Mouse (Mus musculus) layer of hippocampus, postnatal 14 days (tissue): ENCODE results near the gene Prr15. TPM values are rescaled to one million over a fixed set of nuclear protein-coding genes. Genes with fewer than 3 reads are reported as not detected.

ENCODE experiments used
- DNase-seq, 2 experiments: peaks; one replicate each; pipeline ENCODE4 v3.0.0; 2021 to 2022; ENCODE audit warnings: low spot score in 2 of 2, mixed read lengths in 1 of 2
- total RNA-seq, 2 experiments: library from RNA; stranded (reverse); gene quantifications; 2 replicates each; pipeline ENCODE4 v1.2.3; 2021

Gene Prr15
- total RNA-seq, 2 experiments from 2014 or later = 0.62 to 0.99 TPM

DNA sequence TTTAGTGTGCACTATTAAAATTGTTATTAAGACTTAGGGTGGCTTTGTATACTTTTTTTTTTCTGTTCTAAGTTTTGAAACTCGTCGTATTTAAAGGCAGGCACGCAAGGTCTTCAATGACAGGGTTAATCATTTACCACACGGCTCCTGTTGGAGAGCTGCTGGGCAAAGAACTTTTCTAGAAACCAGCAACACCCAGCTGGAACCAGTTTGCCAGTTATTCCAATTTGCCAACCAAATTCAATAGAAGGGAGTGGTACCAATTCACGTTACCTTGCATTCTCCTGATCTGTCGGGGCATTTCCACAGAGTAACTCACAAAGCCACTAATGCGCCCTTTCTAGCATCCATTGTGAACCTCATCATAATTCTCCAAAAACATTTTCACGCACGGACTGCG lies 4.5 kb downstream of the Prr15 start:
- no peak for DNase-seq

DNA sequence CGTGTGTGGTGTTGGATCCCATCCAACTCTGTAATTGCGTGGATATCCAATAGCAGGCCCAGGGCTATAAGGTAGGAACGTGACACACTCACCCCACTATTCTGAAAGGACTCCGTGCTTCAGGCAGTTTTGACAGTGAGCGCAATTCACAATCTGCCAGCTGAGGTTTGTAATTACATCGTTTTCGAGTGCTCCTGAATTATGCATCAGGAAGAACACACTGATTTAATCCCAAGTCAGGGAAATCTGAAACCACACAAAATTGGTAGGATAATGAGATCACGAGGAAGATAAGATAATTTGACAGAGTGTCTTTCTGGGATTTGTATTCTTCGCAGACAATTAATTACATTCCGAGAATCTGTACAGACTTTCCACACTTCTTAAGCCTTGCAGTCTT lies 6.1 kb downstream of the Prr15 start:
- peak in 1 of 2 experiments; percentile 35 for DNase-seq

DNA sequence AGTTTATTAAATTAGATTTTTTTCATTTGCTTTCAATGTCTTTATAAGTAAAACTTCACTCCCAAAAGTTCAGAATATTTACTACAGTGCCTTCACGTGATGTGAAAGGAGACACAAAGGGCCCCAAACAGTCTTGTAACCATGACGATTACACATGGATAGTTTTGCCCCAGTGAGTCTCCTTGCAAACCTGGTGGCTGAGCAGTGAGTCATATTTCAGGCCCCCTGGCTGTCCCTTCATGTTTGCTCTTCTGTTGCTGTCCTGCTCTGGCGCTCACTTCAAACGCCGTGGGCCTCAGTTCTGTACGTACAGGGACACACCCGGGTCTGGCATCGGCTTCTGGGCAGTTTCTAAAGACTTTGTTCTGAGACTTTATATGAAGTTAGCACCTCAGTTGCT lies 6.6 kb downstream of the Prr15 start:
- no peak for DNase-seq

DNA sequence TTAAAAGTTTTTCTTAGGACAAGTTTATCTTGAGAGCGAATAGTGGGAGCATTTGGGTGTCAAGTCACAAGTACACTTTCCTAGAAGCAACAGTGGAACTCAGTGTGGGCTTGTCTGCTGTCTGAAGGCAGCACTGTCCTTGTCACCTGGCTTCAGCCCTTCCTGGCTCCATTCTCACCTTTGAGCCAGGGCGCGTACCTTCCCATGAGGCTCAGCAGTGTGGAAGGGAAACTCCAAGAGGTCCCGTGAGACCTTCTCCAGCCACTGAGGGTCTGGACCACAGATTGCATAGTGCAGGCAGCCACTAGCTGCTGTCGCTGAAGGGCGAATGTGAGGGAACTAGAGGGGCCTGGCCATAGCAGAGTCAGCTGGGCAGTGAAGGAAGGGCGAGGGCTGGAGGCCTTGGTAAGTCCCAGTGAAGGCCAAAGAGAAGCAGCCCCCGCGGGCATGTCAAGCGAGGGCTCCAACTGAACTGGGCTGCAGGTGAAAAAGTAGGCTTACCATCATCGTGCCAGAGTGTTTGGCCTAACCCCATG lies 7.5 kb downstream of the Prr15 start:
- DNase-seq = no peak

DNA sequence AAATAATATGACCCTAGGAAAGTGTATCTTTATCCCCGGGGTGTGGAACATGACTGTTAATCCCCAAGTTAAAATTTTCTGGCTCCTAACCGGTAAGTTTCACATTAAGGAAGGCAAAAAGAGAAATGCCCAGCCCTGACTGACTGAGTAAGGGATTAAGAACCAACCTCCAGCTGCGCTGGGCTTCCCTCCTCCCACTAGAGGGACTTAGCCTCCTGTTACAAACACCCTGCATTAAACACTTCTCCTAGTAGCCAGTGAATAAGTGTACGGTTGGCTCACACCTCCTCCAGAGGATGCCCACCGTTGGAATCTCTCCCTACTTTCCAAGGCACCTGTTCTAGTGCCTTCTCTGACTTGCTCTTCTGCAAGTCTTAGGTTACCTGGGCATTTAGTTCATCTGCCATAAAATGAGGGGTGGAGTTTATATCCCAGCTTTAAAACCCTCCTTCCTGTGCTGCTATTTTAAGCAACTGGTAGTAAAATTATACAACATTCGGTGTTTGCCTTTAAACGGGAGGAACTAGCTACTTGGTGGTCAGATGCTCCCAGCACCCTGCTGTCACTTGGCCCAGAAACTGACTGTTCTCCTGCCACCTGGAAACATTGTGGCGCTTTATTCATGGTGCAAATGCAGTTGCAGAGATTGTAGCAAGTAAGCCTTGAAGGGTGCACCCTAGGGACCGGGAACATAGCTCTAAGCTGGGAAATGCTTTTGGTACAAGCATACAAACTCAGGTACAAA lies 8.2 kb downstream of the Prr15 start:
- no peak for DNase-seq

DNA sequence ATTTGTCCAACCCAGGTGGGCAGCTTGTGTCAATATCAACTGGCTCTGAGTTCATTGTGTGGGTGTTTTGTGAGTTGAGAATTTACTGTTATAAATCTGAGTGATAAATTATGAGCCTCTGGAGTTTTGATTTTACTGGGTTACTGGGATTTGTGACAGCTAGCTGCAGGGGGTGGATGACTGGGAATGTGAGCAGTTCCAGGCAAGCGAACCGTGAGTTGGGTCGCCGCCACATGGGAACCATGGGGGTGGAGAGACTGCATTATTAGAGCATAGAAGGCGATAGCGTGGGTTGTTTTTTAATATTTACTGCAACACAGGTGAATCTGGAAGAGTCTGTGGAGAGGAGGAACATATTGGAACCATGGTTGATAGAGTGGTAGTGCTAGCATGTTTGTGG lies 11.7 kb downstream of the Prr15 start:
- peak; percentile 22 to 67 for DNase-seq

DNA sequence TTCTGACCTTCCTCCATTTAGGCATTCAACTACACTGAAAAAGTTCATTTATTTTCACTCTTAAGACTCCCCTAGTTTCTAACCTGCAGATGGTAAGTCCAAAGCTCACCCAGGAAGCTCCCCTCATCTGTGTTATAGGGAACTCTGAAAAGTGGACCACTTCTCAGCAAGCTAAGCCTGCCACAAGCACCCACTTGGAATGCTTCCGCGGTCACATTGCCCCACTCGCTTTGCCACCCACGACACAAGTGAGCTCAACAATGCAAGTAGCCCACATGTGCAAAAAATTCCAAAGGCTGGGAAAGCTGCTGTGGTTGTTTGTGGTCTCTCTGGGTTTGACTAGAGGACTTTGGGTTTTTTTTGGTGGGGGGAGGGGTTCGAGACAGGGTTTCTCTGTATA lies 15.5 kb downstream of the Prr15 start:
- no peak for DNase-seq

DNA sequence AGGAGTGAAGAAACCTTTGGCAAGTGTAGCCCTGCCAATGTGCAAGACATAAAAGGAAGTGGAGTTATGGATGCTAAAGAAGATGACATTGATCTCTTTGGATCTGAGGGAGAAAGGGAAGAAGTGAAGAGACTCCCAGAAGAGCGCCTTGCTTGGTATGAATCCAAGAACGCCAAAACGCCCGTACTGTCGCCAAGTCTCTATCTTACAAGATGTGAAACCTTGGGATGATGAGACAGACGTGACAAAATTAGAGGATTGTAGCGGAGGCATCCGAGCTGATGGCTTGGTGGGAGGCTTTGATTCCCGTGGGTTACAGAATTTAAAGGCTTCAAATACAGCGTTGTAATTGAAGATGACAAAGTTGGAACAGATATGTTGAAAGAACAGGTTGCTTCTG lies 16.6 kb downstream of the Prr15 start:
- DNase-seq = no peak

DNA sequence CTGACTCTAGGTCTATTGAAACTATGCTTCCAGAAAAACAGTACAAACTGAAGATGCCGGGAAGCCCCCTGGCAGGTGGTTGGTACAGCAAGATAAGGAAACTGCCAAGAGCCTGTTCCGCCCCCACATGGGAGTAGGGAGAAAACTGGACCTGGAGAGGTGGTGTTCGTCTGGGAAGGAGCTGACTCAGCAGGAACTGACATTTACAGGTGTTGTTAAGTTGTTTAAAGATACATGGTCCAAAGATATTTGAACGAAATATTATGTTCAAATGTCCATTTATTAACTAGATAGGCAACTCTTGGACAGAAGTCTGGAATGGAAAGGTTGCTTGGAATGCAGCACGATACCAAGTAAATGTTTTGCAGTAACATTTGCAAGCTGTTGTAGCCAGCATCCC lies 26.2 kb downstream of the Prr15 start:
- DNase-seq = peak in 1 of 2 experiments; percentile 22

DNA sequence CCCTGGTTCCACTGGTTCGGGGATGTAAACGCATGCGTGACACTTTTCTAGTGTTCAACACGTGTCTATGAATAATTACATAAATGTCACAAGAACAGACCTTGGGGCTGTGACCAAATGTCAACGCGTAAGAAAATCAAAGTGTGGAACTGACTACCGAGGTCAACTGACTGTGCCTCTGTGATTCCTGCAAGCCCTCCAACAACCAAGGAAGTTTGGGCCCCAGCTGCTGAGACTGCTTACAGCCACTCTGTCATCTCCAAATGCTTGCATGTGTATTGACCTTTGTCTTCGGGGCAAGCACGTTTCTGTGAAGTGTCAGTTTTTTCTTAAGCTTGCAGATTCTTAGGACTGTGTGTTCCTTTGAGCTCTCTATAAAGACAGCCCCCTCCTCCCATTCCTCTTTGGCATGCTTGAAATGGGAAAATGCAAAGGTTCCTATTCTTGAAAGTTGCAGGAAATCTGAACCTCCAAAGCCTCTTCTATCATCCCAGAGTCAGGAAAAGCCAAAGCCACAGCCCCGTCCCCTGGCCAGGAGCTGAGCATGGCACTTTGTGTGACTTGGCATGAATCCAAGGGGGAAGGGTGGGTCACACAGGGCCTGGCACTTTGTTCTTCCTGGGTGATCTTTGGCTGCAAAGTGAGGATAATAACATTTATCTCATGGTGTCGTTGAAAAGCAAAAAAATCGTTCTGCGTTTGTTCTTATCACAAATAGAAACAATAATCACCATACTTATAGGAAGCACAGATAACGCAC lies 27.5 kb downstream of the Prr15 start:
- DNase-seq = no peak

DNA sequence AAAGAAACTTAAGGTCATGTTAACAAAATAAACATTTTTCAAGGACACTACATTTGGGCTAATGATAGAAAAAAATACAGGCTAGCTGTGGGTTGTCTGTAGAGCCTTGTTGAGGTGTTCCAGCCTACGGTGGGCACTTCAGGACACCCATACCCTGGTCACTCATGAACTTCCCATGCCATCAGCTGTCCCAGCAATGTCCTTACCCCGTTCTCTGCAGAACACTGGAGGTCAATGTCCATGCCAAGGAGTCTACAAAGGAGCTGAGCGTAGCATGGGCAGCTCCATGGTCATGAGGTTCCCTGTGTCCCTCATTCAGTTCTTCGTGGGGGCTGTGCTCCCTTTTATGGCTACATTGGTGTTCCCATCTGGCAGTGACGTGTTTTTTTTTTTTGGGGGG lies 28.1 kb downstream of the Prr15 start:
- DNase-seq = no peak

DNA sequence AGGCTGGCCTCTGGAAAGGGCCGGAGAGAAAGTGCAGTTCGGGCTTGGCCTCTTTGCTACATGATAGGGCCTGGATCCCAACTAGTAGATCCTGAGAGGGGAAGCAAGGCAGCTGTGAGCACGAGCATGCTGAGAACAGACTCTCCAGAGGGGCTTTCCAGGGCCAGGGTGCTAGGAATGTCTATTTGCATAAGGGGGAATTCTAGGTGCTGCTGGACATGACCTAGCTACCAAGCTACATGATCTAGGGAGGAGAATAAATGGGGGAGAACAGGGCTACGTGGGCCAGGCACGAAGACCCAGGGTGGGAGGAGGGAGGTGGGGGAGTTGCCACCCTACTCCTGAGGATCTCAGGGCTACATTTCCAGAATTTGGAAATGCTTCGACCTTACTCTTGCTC lies 30.0 kb downstream of the Prr15 start:
- no peak for DNase-seq

DNA sequence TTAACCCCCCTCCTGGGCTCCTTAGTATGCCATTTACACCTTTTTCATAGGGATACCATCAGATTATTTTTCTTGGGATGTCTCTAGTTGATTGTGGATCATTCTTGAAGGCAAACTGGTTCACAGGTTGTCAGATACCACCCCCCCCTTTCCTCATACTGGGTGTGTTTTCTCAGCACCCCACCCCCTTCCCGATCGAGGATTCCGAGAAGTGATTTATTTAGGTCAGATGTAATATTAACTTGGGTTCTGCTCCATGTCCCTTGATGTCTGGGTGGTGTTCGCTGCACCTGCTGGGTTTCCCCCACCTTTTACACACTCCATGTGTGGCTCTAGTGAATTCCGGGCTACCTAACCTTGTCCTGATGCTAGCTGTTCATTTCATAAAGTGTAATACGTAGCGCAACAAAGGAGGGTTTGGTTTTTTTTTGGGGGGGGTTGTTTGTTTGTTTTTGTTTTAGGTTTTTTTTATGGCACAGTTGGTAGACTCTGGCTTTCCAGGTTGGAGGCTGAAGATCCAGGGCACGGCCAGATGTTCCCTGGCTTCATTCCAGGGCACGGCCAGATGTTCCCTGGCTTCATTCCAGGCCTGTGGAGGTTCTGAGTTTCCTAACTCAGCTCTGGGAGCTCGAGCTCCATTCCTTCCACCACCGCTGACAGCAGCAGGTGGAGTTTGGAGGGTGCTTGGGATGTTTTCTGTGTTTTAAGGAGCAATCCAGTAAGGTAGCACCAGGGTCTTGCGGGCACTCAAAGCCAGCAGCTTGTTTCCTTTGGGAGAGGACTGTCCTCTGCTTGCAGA lies 37.1 kb downstream of the Prr15 start:
- no peak for DNase-seq

DNA sequence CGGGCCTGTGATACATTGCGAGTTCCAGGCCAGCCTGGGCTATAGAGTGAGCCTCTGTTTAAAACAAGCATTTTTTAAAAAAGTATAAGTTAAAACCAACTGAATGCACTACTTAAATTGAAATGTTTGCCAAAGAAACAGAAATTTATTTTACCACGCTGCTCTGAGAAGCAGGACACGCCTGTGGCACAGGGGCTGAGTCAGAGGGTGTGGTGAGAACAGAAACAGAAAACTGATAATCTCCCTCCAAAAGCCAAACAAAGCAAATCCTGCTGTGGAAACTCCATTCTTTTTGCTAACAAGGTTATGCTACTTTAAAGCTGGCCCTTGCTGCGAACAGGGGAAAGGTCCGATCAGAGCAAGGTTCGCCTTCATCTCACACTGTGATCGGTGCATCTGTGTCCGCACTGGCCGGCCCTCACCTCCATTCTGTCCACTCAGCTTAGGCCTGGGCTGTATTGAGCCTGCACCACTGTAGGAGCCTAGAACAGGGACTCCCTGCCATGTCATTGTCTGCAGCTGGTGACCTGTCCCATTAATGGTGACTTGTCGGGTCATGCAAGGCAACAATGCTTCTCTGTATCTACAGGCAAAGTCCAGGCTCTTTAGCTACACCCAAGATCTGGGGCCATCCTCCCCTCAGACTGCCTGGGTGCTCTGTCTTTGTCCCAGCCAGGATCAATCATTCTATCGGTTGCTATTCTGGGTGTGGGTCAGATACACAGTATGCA lies 38.9 kb downstream of the Prr15 start:
- no peak for DNase-seq

DNA sequence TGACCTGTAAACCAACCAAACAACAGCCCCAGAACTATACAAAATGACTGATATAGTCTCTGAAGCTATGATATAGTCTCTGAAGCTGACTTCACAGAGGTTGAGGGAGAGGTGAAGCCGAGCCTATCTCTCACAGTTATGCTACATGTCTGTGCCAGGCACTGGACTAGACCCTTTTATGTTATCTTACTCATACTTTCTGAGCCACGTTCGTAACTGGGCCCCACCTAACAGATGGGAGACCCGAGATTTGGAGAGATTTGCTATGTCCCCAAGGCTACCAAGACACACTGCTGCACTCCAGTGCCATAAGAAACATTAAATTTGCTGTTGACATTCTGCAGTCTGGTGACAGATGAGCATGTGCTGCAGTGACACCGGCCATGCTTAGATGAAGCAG lies 41.0 kb downstream of the Prr15 start:
- no peak for DNase-seq

DNA sequence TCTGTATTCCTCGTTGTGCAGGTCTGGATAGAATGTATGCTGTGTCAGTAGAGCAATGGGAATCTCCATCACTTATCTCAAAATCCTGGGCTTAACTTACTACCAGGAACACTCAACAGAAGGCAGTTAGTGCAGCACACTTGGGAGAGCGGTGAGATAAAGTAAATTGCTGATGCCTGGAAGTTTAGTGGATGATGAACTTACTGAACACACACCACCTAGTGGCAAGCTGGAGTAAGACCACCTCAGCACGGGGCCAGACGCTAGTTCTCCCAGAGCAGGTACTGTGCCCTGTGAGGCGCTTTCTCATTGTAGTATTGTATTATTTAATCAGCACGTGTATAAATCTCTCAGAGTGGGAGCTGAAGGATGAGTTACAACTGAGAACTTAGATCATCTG lies 42.4 kb downstream of the Prr15 start:
- peak; percentile 40 to 49 for DNase-seq

DNA sequence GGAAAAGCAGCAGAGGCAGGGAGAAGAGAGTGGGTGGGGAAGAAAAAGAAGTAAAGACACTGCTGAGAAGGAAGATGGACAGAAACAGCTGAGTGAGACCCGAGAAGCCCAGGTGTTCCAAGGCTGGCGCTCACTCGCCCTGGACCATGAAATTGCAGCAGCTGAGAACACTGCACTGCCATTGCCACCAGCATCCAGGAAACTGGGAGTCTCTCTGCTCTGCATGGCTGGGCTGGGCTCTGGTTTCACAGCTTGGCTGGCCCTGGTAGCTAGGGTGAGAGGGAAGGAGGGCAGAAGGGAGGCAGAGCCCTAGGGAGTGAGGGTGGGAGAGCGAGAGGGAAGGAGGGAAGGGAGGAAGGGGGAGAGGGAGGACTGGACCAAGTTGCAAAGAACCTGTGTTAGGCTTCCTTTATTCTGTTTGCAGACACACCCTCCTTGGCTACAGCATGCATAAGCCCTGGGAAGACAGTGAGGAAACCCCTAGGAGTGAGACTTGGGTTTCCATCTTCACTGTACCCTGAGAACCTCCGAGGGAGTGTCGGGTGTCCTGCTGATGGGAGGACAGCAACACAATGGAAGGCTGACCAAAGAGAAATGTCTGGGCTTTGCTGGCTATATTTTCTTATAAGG lies 44.4 kb downstream of the Prr15 start:
- DNase-seq = no peak

DNA sequence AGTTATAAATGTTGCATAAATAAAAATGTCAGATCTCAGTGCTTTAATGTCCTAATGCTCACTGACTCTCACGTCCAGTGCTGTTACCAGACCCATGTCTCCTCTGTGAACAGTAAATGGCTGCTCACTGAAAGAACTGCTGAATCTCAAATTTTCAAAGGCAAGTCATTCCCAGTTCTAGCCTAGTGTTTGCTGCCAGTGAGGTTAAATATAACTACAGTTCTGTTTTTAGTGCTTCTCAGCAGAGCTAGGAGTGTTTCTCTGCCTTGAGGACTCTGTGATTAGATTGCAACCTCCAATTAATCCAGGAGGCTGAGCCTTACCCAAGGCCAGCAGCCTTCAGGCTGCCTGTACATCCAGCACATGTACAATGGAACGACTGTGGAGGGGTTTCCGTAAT lies 46.2 kb downstream of the Prr15 start:
- no peak for DNase-seq

DNA sequence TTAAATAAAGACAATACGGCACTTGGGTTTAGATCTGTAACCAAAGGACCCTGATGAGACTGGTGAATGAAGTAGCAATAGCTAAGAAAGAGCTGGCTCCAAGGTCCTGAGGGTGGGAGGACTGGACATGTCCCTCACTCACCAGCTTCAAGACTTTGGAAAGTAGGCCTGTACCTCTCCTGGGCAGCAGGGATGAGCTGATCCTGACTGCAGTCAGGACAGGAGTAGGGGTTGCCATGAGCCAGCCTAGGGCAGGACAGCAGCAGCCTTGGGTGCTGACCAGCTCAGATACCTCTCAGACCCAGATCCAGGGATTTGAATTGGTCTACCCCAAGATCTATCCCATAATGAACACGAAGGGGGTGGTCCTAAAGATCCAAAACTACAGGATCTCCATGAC lies 53.7 kb downstream of the Prr15 start:
- no peak for DNase-seq
